Mouse (Mus musculus) liver, adult 2 months (tissue): ENCODE measurements around the gene Ncf1. TPM values are rescaled to one million over a fixed set of nuclear protein-coding genes. Genes with fewer than 3 reads are reported as not detected.

Experiments used
- DNase-seq: peaks from one replicate; pipeline ENCODE4 v3.0.0-alpha.2; 2011; ENCODE audit warnings: low read depth, low spot score; ENCODE audit errors: extremely low read depth
- H3K27ac ChIP-seq: fragments of 200-500 bp; replicated peaks from 2 replicates; pipeline ENCODE4 v1.5.1; 2012; ENCODE audit warnings: low read depth, mild to moderate bottlenecking, control low read depth, inconsistent platforms, low read length; ENCODE audit not compliant: insufficient read depth
- H3K27me3 ChIP-seq: fragments of 200-500 bp; 2 replicates; pipeline ENCODE4 v1.6.1; 2012; ENCODE audit warnings: mild to moderate bottlenecking, moderate library complexity, low read length, inconsistent platforms; ENCODE audit not compliant: control insufficient read depth, insufficient read depth
- H3K36me3 ChIP-seq: fragments of 200-500 bp; 2 replicates; pipeline ENCODE4 v1.6.1; 2012; ENCODE audit warnings: low read length, inconsistent platforms; ENCODE audit not compliant: control insufficient read depth, insufficient read depth
- H3K4me1 ChIP-seq: fragments of 200-500 bp; 2 replicates; pipeline ENCODE4 v1.6.1; 2011; ENCODE audit warnings: low read length; ENCODE audit not compliant: control insufficient read depth, insufficient read depth
- H3K4me3 ChIP-seq: fragments of 200-500 bp; 2 replicates; pipeline ENCODE4 v1.5.1; 2011; ENCODE audit warnings: low read depth, mild to moderate bottlenecking, control low read depth, low read length, moderate library complexity; ENCODE audit not compliant: insufficient read depth
- H3K79me2 ChIP-seq: fragments of 200-500 bp; 2 replicates; pipeline ENCODE4 v1.6.1; 2012; ENCODE audit warnings: inconsistent platforms, mild to moderate bottlenecking, low read length, moderate library complexity; ENCODE audit not compliant: control insufficient read depth, insufficient read depth
- H3K9ac ChIP-seq: fragments of 200-500 bp; 2 replicates; pipeline ENCODE4 v1.6.1; 2012; ENCODE audit warnings: low read depth, mild to moderate bottlenecking, control low read depth, inconsistent platforms, low read length
- CTCF ChIP-seq: fragments of 200-500 bp; IDR thresholded peaks from 2 replicates; pipeline ENCODE4 v1.5.1; 2011; ENCODE audit warnings: low read depth, low read length, control low read depth
- POLR2A ChIP-seq: fragments of 200-500 bp; IDR thresholded peaks from 2 replicates; pipeline ENCODE4 v1.6.1; 2011; ENCODE audit warnings: low read length, control low read depth; ENCODE audit not compliant: insufficient read depth; ENCODE audit errors: extremely low read depth
- WGBS: fragments of 180-500 bp; shearing (Covaris S2); methylation state at CpG from one replicate; pipeline ENCODE4 v1.1.7; 2018; 5-methylcytosine and 5-hydroxymethylcytosine counted together
- polyA plus RNA-seq: library from polyadenylated mRNA; depleted of rRNA; stranded (reverse); fragments of >200 nt; gene quantifications from 2 replicates; pipeline ENCODE4 v1.2.3, GENCODE M21; 2012; rRNA removed
- total RNA-seq: library from RNA; depleted of rRNA; stranded (reverse); fragments of >200 nt; gene quantifications from 2 replicates; pipeline ENCODE4 v1.2.3, GENCODE M21; 2014; rRNA removed

Gene Ncf1
- total and polyA plus RNA-seq, 2 experiments: 2.9 to 3.3 TPM

- Histone ChIP-seq H3K27me3 (no peaks in the 10 kb centered on the region), H3K36me3 (no peaks in the 10 kb centered on the region), H3K4me1 (peaks cover 9% of the 10 kb centered on the region; the same call in 1 of the 2 replicates), H3K4me3 (no peak overlapping the region), H3K79me2 (peaks cover 8% of the 10 kb centered on the region; the same call in 1 of the 2 replicates), H3K27ac (no peak overlapping the region), H3K9ac (no peak overlapping the region)
- peak; percentile 85 for TF ChIP-seq CTCF
- no peak for TF ChIP-seq POLR2A
- peak; percentile 31 for DNase-seq
- 40% methylated on average over 4 of the region's 4 CpGs for WGBS
These were observed 56.2 kb downstream of the Ncf1 start for GRCm38 (mm10) chr5:134173206-134173605.

GRCm38 (mm10) chr5:134170167-134170566 lies 59.3 kb downstream of the Ncf1 start:
- WGBS: 45% methylated on average over 8 of the region's 8 CpGs
- TF ChIP-seq POLR2A (no peak), CTCF (no peak)
- peak; percentile 75 for DNase-seq
- Histone ChIP-seq H3K9ac (no peak overlapping the region), H3K27ac (no peak overlapping the region), H3K79me2 (no peaks in the 10 kb centered on the region; the same call in 1 of the 2 replicates), H3K4me3 (no peak overlapping the region), H3K4me1 (peaks cover 2% of the 10 kb centered on the region; the same call in 1 of the 2 replicates), H3K27me3 (no peaks in the 10 kb centered on the region), H3K36me3 (no peaks in the 10 kb centered on the region)

Other genes starting within 250 kb of the Ncf1 start
- 0.28 and 0.40 TPM in 2 replicates for gene Castor2, start 129.9 kb downstream of the Ncf1 start, total RNA-seq
- gene Castor2, start 129.9 kb downstream of the Ncf1 start, polyA plus RNA-seq: 0.81 and 0.97 TPM in 2 replicates
- gene Rcc1l, start 52.9 kb downstream of the Ncf1 start, total RNA-seq: 9.9 and 11.2 TPM in 2 replicates
- gene Rcc1l, start 52.9 kb downstream of the Ncf1 start, polyA plus RNA-seq: 16.4 and 16.9 TPM in 2 replicates
- 3.1 and 4.2 TPM in 2 replicates for gene Gtf2ird2, start 45.6 kb downstream of the Ncf1 start, total RNA-seq
- 2.4 and 2.8 TPM in 2 replicates for gene Gtf2ird2, start 45.6 kb downstream of the Ncf1 start, polyA plus RNA-seq
- gene Gtf2i, start 85.1 kb upstream of the Ncf1 start, total RNA-seq: 54.2 and 58.3 TPM in 2 replicates
- 31.7 and 37.9 TPM in 2 replicates for gene Gtf2i, start 85.1 kb upstream of the Ncf1 start, polyA plus RNA-seq
- 6.5 and 14.8 TPM in 2 replicates for gene Gtf2ird1, start 227.1 kb upstream of the Ncf1 start, total RNA-seq
- 14.9 and 15.3 TPM in 2 replicates for gene Gtf2ird1, start 227.1 kb upstream of the Ncf1 start, polyA plus RNA-seq